In the genomic region with DNA sequence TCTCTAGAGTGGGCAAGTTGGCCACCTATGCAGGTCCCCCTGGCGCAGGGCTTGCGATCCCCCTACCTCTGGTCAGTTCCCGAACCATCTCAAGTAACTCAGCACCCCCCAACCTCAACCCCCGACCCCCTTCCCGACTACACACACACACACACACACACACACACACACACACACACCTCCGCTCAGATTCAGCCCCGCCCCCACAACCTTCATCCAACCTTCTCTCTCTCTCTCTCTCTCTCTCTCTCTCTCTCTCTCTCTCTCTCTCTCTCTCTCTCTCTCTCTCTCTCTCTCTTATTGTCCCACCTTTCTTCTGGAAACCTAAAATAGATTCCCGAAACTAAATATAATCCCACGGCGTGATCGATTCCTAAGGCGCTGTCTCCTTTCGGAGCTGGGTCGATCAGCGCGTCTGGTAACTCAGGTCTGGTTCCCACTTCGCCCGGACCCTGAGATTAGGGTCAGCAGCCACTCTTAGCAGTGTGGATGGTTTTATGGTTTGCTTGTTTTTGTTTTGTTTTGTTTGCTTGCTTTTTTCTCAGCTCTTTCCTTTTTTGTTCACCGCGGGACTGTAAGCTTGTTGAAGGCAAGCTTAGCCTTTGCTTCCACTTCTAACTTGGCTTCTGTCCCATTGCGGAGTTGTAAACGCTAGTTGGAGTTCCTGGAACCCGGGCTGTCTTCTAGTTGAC, we compare ENCODE assay signal across 10 mouse cellular contexts. TPM values are rescaled to one million over a fixed set of nuclear protein-coding genes. Genes with fewer than 3 reads are reported as not detected.
DNase-seq lines count a peak whose midpoint lies in the region; ATAC-seq lines count a peak whose summit lies in the region.
"Had no signal": no experiment of that assay in that cellular context is flagged by ENCODE, and none has a peak within 500 bp of the region (broad histone marks: within the 10 kb centered on the region; RNA-seq: fewer than 3 reads in every experiment).

No protein-coding gene starts in this region.

- no peaks in the 10 kb centered on the region for H3K9me3 ChIP-seq in heart, embryonic 10.5 days
- no peaks in the 10 kb centered on the region for H3K9me3 ChIP-seq in forebrain, embryonic 14.5 days (replicated peaks; ENCODE audit: control insufficient read depth, low read length)
- no peaks in the 10 kb centered on the region for H3K9me3 ChIP-seq in liver, embryonic 16.5 days (replicated peaks; ENCODE audit: control insufficient read depth, low read length)

- intact Hi-C loops in heart, postnatal 25 days (cut with DNase I): loop anchor here (10.0 kb wide), 1 partner anchor 443 kb away; no protein-coding TSS in a partner anchor

- peak overlapping the region; percentile 56 for H3K9ac ChIP-seq in forebrain, embryonic 14.5 days (ENCODE audit: low read length)
- no peak overlapping the region for H3K9ac ChIP-seq in liver, embryonic 16.5 days (ENCODE audit: low read depth, low read length)

- 2% methylated on average over 23 of the region's 23 CpGs for WGBS in heart, embryonic 10.5 days
- 3% methylated on average over 23 of the region's 23 CpGs for WGBS in forebrain, embryonic 14.5 days
- WGBS in liver, embryonic 16.5 days (ENCODE audit: insufficient replicate concordance): 2% methylated on average over 21 of the region's 23 CpGs

- no peak overlapping the region for H3K27ac ChIP-seq in heart, embryonic 10.5 days
- H3K27ac ChIP-seq in forebrain, embryonic 14.5 days (ENCODE audit: low read depth, low read length): peak overlapping the region; percentile 98
- H3K27ac ChIP-seq in liver, embryonic 16.5 days (ENCODE audit: low read length): no peak overlapping the region

- H3K4me1 ChIP-seq in heart, embryonic 10.5 days: peaks cover 32% of the 10 kb centered on the region
- peaks cover 10% of the 10 kb centered on the region; the same call in 1 of the 2 replicates for H3K4me1 ChIP-seq in forebrain, embryonic 14.5 days (ENCODE audit: control insufficient read depth, insufficient read depth, low read length)
- peaks cover 3% of the 10 kb centered on the region for H3K4me1 ChIP-seq in liver, embryonic 16.5 days (ENCODE audit: control insufficient read depth, low read depth, low read length)

- peak overlapping the region; percentile 70 for H3K4me2 ChIP-seq in forebrain, embryonic 14.5 days (ENCODE audit: low read length)
- H3K4me2 ChIP-seq in liver, embryonic 16.5 days (ENCODE audit: low read depth, low read length): peak overlapping the region; percentile 26; the same call in 1 of the 2 replicates

- no peak; the same call in 1 of the 2 replicates for ATAC-seq in forebrain, embryonic 14.5 days
- ATAC-seq in liver, embryonic 16.5 days (ENCODE audit: low read depth): no peak
- ATAC-seq in monocyte, adult 5-6 weeks (replicated peaks; ENCODE audit: insufficient number of reproducible peaks, low FRiP score, low TSS enrichment, poor library complexity, severe bottlenecking): no peak

- H3K36me3 ChIP-seq in heart, embryonic 10.5 days: no peaks in the 10 kb centered on the region
- H3K36me3 ChIP-seq in forebrain, embryonic 14.5 days (ENCODE audit: control insufficient read depth, insufficient read depth, low read length): no peaks in the 10 kb centered on the region
- H3K36me3 ChIP-seq in liver, embryonic 16.5 days (ENCODE audit: control insufficient read depth, insufficient read depth): no peaks in the 10 kb centered on the region

- DNase-seq in heart, embryonic 10.5 days (ENCODE audit: low spot score): no peak
- no peak for DNase-seq in heart, postnatal 25 days (ENCODE audit: low spot score)
- peak; percentile 53 for DNase-seq in NIH3T3 (ENCODE audit: low read depth)
- no peak for DNase-seq in forebrain, embryonic 14.5 days (ENCODE audit: low spot score)
- DNase-seq in thymus, postnatal 36 days: no peak
- no peak for DNase-seq in lung, postnatal 14 days

- H3K27me3 ChIP-seq in heart, embryonic 10.5 days (ENCODE audit: insufficient read depth, poor library complexity, severe bottlenecking): peaks cover 93% of the 10 kb centered on the region
- peaks cover 33% of the 10 kb centered on the region for H3K27me3 ChIP-seq in forebrain, embryonic 14.5 days (replicated peaks; ENCODE audit: control insufficient read depth, insufficient read depth, low read length)
- H3K27me3 ChIP-seq in liver, embryonic 16.5 days (ENCODE audit: control insufficient read depth, insufficient read depth, low read depth, low read length): peaks cover 94% of the 10 kb centered on the region

- H3K4me3 ChIP-seq in heart, embryonic 10.5 days: peak overlapping the region; percentile 57
- peak overlapping the region; percentile 49 for H3K4me3 ChIP-seq in forebrain, embryonic 14.5 days (ENCODE audit: low read depth, low read length)
- peak overlapping the region; percentile 28; the same call in 1 of the 2 replicates for H3K4me3 ChIP-seq in liver, embryonic 16.5 days (ENCODE audit: low read depth, low read length)
- H3K4me3 ChIP-seq: erythroblast, embryonic 14.5 days had no signal

RNA-seq across cellular contexts. Expression of a gene that starts 7.0 kb away (rescaled TPM):
- polyA plus RNA-seq in heart, embryonic 10.5 days (2016; fragmentation: Nextera tagmentation; extraction: Ambion mirVana): 1.7 and 3.8 TPM in 2 replicates
- total RNA-seq in heart, postnatal 25 days (2021): 1 to 10 TPM; 2.9 to 3.4 TPM
- polyA plus RNA-seq in forebrain, embryonic 14.5 days (2014; fragmentation: Nextera tagmentation; extraction: Ambion mirVana): 56.5 and 58.6 TPM in 2 replicates
- 51.8 and 59.6 TPM in 2 replicates for polyA plus RNA-seq in liver, embryonic 16.5 days (2015; fragmentation: Nextera tagmentation; extraction: Ambion mirVana)
- total RNA-seq in monocyte, adult 5-6 weeks (2017): 1.8 TPM in 1 of 3 replicates, not detected in the others
- total RNA-seq: neutrophil, adult 5-6 weeks had no signal

Comparison
In these comparisons a context has a peak if more than half of its experiments do, and no peak if none do; other contexts are left out.
1. RNA of a gene that starts 7.0 kb away (polyA plus RNA-seq): 56.5 to 58.6 TPM in forebrain, embryonic 14.5 days and 51.8 to 59.6 TPM in liver, embryonic 16.5 days; 1.7 to 3.8 TPM in heart, embryonic 10.5 days; every median in the first group is over 10 times any median in the second.
2. Peak in every context shown above with its lines, with median percentiles within 50 percentile points of each other: H3K4me3 ChIP-seq.